Mouse (Mus musculus) kidney, embryonic 16.5 days (tissue): ENCODE results near the gene Fam89a. TPM values are rescaled to one million over a fixed set of nuclear protein-coding genes. Genes with fewer than 3 reads are reported as not detected.

Experiments used
- ATAC-seq: fragments of 200-750 bp; cut with Nextera tagmentation; 2 replicates; pipeline ENCODE4 v1.8.0; 2017; ENCODE audit warnings: moderate TSS enrichment; ENCODE audit not compliant: low FRiP score, low TSS enrichment
- H3K27ac ChIP-seq: fragments of 300-500 bp; sonication (generic); 2 replicates; pipeline ENCODE4 v1.5.1; 2014; ENCODE audit warnings: low read length
- H3K27me3 ChIP-seq: fragments of 300-500 bp; sonication (generic); 2 replicates; pipeline ENCODE4 v1.6.1; 2014; ENCODE audit warnings: low read length, control low read depth, mixed read lengths; ENCODE audit not compliant: insufficient read depth
- H3K36me3 ChIP-seq: fragments of 300-500 bp; sonication (generic); 2 replicates; pipeline ENCODE4 v1.6.1; 2014; ENCODE audit warnings: low read length, control low read depth, mixed read lengths; ENCODE audit not compliant: insufficient read depth
- H3K4me1 ChIP-seq: fragments of 300-500 bp; sonication (generic); 2 replicates; pipeline ENCODE4 v1.6.1; 2014; ENCODE audit warnings: low read length, control low read depth, mixed read lengths; ENCODE audit not compliant: insufficient read depth
- H3K4me2 ChIP-seq: fragments of 300-500 bp; sonication (generic); replicated peaks from 2 replicates; pipeline ENCODE4 v1.6.1; 2014; ENCODE audit warnings: low read depth, low read length
- H3K4me3 ChIP-seq: fragments of 300-500 bp; sonication (generic); 2 replicates; pipeline ENCODE4 v1.5.1; 2014; ENCODE audit warnings: mild to moderate bottlenecking, low read length
- H3K9ac ChIP-seq: fragments of 300-500 bp; sonication (generic); replicated peaks from 2 replicates; pipeline ENCODE4 v1.6.1; 2014; ENCODE audit warnings: low read length
- H3K9me3 ChIP-seq: fragments of 300-500 bp; sonication (generic); 2 replicates; pipeline ENCODE4 v1.6.1; 2016; ENCODE audit warnings: low read length, control low read depth
- WGBS: fragments of 180-500 bp; shearing (Covaris S2); extraction: QIAGEN DNeasy Blood & Tissue Kit; methylation state at CpG from one replicate; pipeline ENCODE4 v1.1.7; 2014; 5-methylcytosine and 5-hydroxymethylcytosine counted together
- polyA plus RNA-seq: library from polyadenylated mRNA; unstranded; fragments of >200 nt; fragmentation: Nextera tagmentation; extraction: Ambion mirVana; gene quantifications from 2 replicates; pipeline ENCODE4 v1.2.1, GENCODE M21; 2015

The Fam89a gene
- polyA plus RNA-seq, 1 experiment from 2014 or later: 4.0 TPM

DNA sequence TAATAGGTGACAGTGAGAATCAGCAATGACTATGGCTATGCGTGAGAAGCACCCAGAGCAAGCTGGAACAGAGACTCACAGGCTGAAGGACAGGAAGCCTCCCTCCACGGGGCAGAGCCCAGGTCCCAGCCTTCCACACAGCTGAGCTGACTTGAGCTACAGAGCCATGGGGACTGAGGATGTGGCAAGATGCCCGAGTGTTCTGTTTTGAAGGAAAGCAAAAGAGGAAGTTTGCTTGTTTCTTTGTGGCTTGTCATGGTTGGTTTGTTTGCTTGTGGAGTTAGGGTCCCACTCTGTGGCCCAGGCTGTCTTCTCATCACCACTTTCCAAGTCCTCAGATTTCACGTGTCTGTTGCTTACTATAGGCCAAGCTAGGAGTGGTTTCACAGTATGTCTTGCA lies 39.0 kb upstream of the Fam89a start:
- H3K9ac ChIP-seq: no peak overlapping the region
- H3K4me1 ChIP-seq: peaks cover 23% of the 10 kb centered on the region
- no peak overlapping the region for H3K4me3 ChIP-seq
- peaks cover 49% of the 10 kb centered on the region for H3K27me3 ChIP-seq
- H3K27ac ChIP-seq: no peak overlapping the region
- no peaks in the 10 kb centered on the region for H3K9me3 ChIP-seq
- 74% methylated on average over 4 of the region's 4 CpGs for WGBS
- no peak for ATAC-seq
- no peaks in the 10 kb centered on the region for H3K36me3 ChIP-seq
- no peak overlapping the region for H3K4me2 ChIP-seq

DNA sequence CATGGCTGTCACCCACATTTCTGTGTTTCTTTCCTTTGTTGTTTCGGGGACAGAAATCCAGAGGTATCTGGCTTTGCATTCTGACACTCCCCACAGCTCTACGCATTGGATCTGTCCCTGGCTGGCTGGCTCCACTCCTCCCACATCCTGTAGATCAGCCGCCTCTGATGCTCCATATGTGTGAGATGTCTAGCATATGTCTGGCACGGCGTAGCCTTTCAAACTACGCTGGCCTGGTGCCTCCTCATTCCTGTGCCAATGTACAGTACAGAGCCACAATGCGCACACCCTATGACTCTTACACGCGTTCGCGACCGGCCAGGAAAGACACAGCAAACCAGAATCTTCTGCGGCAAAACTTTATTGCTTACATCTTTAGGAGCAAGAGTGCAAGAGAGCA lies 33.0 kb upstream of the Fam89a start:
- H3K36me3 ChIP-seq: no peaks in the 10 kb centered on the region
- no peak overlapping the region for H3K9ac ChIP-seq
- WGBS: 85% methylated on average over 13 of the region's 13 CpGs
- no peaks in the 10 kb centered on the region for H3K9me3 ChIP-seq
- no peak for ATAC-seq
- H3K27ac ChIP-seq: no peak overlapping the region
- peaks cover 7% of the 10 kb centered on the region for H3K4me1 ChIP-seq
- no peak overlapping the region for H3K4me3 ChIP-seq
- peaks cover 3% of the 10 kb centered on the region; the same call in 1 of the 2 replicates for H3K27me3 ChIP-seq
- no peak overlapping the region for H3K4me2 ChIP-seq

DNA sequence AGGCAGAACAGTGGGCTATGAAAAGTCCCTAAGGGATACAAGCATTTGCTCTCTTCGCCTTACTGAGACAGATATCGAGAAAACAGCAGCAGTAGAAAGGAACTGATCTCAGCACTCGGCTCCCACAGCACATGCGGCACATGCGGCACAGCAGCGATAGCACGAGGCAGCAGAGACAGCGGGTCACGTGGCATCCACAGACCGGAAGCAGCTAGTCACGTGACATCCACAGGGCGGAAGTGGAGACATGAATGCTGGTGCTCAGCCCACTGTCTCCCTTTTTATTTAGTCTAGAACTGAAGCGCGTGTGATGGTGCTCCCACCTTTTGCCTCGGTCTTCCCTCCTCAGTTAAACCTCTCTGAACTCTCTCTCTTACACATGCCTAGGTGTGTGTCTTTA lies 31.6 kb upstream of the Fam89a start:
- H3K27me3 ChIP-seq: peaks cover 3% of the 10 kb centered on the region; the same call in 1 of the 2 replicates
- no peak overlapping the region for H3K4me2 ChIP-seq
- no peak overlapping the region for H3K4me3 ChIP-seq
- no peaks in the 10 kb centered on the region for H3K36me3 ChIP-seq
- peaks cover 7% of the 10 kb centered on the region for H3K4me1 ChIP-seq
- H3K27ac ChIP-seq: no peak overlapping the region
- no peak for ATAC-seq
- no peak overlapping the region for H3K9ac ChIP-seq
- H3K9me3 ChIP-seq: no peaks in the 10 kb centered on the region
- WGBS: 74% methylated on average over 15 of the region's 15 CpGs

DNA sequence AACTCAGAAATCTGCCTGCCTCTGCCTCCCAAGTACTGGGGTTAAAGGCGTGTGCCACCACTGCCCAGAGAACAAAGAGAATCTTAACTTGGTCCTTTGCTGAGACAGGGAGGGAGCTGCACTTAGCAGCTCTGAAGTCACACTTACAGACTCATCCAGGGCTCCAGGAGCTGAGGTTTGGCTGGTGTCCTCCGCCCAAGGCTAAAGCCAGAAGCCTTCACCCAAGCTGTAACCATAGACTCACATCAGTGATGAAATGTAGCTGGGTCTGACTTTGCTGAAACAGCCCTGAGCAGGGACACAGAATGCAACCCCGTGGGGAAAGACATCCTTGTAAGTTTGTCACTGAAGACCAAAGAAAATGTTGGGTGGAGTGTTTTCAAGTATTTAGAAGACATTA lies 30.8 kb upstream of the Fam89a start:
- H3K27me3 ChIP-seq: peaks cover 3% of the 10 kb centered on the region; the same call in 1 of the 2 replicates
- H3K36me3 ChIP-seq: no peaks in the 10 kb centered on the region
- H3K4me2 ChIP-seq: no peak overlapping the region
- WGBS: 89% methylated on average over 3 of the region's 3 CpGs
- no peak for ATAC-seq
- H3K9ac ChIP-seq: no peak overlapping the region
- no peak overlapping the region for H3K27ac ChIP-seq
- peaks cover 7% of the 10 kb centered on the region for H3K4me1 ChIP-seq
- H3K9me3 ChIP-seq: no peaks in the 10 kb centered on the region
- no peak overlapping the region for H3K4me3 ChIP-seq

DNA sequence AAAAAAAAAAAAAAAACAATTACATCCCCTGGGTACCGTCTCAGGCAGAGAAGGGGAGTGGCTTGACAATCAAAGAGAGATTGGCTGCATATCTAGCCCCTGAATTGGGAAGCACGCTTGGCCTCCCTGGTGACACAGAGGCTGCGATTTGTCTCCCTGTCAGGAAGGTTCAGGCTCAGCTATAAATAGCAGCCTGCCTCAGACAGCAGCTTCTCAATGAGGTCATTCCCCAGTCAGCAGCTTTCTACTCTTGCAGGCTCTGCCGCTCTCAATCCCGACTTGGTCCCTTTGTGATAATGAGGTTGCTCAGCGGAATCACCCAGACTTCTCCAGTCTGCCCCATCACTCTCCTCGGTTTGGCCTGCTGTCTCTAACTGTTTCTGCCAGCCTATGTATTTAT lies 28.6 kb upstream of the Fam89a start:
- H3K27ac ChIP-seq: no peak overlapping the region

DNA sequence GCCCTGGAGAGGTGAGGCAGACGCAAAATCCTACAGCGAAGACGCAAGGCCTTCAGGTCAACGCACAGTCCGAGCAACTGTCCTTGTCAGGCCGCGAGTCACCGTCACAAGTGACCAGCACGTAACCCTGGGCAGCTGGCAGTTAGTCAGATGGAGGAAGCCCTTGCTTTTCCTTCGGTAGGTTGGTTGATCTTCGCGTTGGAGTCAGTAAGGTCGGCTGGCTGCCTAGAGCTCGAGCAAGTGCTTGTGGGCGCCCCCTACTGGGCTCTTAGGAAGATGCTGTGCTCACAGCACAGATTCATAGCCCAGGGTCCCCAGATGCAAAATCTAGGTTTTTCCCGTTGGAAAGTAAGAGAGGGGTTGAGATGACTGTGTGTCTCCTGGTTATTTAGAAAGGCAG lies 24.1 kb upstream of the Fam89a start:
- peak overlapping the region; percentile 9; the same call in 1 of the 2 replicates for H3K4me3 ChIP-seq
- no peaks in the 10 kb centered on the region for H3K36me3 ChIP-seq
- peak overlapping the region; percentile 35 for H3K4me2 ChIP-seq
- no peak overlapping the region for H3K27ac ChIP-seq
- H3K27me3 ChIP-seq: no peaks in the 10 kb centered on the region
- WGBS: 15% methylated on average over 16 of the region's 16 CpGs
- 0 out of 2 replicates have a peak overlapping the region, but pooled peaks have one; percentile 31 for H3K9ac ChIP-seq
- ATAC-seq: no peak
- H3K9me3 ChIP-seq: no peaks in the 10 kb centered on the region
- H3K4me1 ChIP-seq: peaks cover 15% of the 10 kb centered on the region

More for the DNA sequence above, 28.6 kb upstream of the Fam89a start:
- no peak overlapping the region for H3K4me2 ChIP-seq
- H3K4me1 ChIP-seq: peaks cover 7% of the 10 kb centered on the region
- H3K27me3 ChIP-seq: no peaks in the 10 kb centered on the region
- no peaks in the 10 kb centered on the region for H3K9me3 ChIP-seq
- ATAC-seq: peak; percentile 73
- WGBS: 11% methylated on average over 7 of the region's 7 CpGs
- H3K9ac ChIP-seq: no peak overlapping the region; the same call in 1 of the 2 replicates
- H3K4me3 ChIP-seq: no peak overlapping the region
- H3K36me3 ChIP-seq: no peaks in the 10 kb centered on the region

DNA sequence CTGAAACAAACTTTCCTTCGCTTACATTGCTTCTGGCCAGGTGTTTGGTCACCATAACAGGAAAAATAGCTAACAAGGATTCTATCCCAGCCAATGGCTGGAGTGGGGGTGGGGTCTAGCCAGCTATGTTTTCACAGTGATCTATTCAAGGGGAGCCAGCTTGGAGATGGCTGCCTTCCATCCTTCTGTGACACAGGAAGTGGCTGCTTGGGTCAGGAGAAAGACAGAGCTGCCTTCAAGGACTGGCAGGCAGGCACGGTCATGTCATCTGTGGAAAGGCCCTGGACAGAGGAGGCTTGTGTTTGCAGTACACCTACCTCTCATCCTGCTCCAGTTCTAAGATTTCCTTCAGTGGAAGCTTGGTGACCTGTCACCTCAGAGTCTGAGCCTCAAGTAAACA lies 20.8 kb upstream of the Fam89a start:
- Histone ChIP-seq H3K27me3 (no peaks in the 10 kb centered on the region), H3K4me1 (peaks cover 8% of the 10 kb centered on the region), H3K27ac (no peak overlapping the region), H3K4me3 (no peak overlapping the region), H3K9me3 (no peaks in the 10 kb centered on the region), H3K36me3 (no peaks in the 10 kb centered on the region), H3K9ac (no peak overlapping the region), H3K4me2 (no peak overlapping the region)
- 63% methylated on average over 2 of the region's 2 CpGs for WGBS
- ATAC-seq: no peak

DNA sequence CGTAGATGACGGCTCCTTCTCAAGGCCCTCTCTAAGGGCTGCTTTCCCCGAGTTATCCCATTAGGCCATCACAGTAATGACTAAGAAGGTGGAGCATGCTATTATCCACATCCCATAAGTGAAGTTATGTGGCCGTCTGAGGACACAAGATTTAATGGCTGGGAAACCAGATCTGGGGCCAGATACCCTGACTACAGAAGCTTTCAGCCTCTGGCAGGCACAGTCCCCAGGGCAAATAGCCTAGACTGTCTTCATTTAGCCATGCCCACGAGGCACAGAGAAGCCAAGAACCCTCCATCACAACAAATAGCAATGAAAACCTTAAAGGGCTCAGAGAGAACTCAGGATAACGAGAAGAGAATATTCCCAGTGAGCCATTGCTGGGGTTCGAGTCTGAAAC lies 11.4 kb upstream of the Fam89a start:
- WGBS: 59% methylated on average over 7 of the region's 7 CpGs
- no peaks in the 10 kb centered on the region for H3K9me3 ChIP-seq
- no peaks in the 10 kb centered on the region for H3K27me3 ChIP-seq
- no peaks in the 10 kb centered on the region for H3K36me3 ChIP-seq
- H3K9ac ChIP-seq: no peak overlapping the region
- no peaks in the 10 kb centered on the region for H3K4me1 ChIP-seq
- no peak overlapping the region for H3K4me3 ChIP-seq
- no peak overlapping the region for H3K4me2 ChIP-seq
- ATAC-seq: no peak
- H3K27ac ChIP-seq: no peak overlapping the region

DNA sequence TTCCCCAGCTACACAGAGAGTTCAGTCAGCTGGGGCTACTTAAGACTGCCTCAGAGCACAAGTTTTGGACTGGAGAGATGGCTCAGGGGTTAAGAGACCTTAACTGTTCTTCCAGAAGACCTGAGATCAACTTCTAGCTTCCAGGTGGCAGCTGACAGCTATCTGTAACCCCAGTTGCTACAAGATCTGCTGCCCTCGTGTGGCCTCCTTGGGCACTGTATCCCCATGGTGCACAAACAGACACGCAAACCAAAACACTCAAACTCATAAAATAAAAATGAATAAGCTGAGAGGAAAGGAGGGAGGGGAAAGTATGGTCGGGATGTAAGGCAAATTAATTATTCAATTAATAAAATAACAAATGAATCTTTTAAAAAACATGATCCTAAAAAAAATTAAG lies 6.9 kb upstream of the Fam89a start:
- Histone ChIP-seq H3K36me3 (no peaks in the 10 kb centered on the region), H3K4me2 (no peak overlapping the region), H3K27me3 (no peaks in the 10 kb centered on the region), H3K9me3 (no peaks in the 10 kb centered on the region), H3K9ac (no peak overlapping the region), H3K4me1 (peaks cover 19% of the 10 kb centered on the region), H3K27ac (no peak overlapping the region), H3K4me3 (no peak overlapping the region)
- no peak for ATAC-seq
- 44% methylated on average over 3 of the region's 3 CpGs for WGBS

DNA sequence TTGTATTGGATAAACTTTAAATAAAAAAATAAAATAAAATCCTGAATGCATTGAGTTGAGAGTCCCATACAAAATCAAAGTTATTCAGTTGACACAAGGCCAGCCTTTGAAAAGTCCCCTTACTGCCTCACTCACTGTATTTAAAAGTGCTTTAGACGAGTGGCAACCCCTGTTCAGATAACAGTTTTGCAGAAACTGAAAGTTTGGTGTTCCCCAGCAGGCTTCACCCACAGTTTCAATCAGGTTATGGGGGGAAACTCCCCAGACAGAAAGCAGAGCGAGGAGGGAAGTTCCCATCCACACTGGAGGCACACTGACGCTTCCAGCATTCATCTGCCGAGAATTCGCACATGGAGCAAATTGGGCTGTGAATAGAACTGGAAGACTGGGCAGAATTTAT lies 5.0 kb upstream of the Fam89a start:
- Histone ChIP-seq H3K27ac (no peak overlapping the region), H3K9me3 (no peaks in the 10 kb centered on the region), H3K36me3 (no peaks in the 10 kb centered on the region), H3K4me3 (no peak overlapping the region), H3K27me3 (no peaks in the 10 kb centered on the region), H3K9ac (no peak overlapping the region), H3K4me1 (peaks cover 31% of the 10 kb centered on the region), H3K4me2 (no peak overlapping the region)
- WGBS: 77% methylated on average over 5 of the region's 5 CpGs
- ATAC-seq: no peak
